Mouse (Mus musculus) c-Kit-negative CD71-positive TER-119-positive erythroid progenitor cells, embryonic 14.5 days (primary cell): ENCODE measurements around the gene Rreb1.

Experiments
- DNase-seq: peaks from one replicate; pipeline ENCODE4 v3.0.0-alpha.2; 2013; ENCODE audit warnings: low read depth, low spot score

Rreb1 gene

DNA sequence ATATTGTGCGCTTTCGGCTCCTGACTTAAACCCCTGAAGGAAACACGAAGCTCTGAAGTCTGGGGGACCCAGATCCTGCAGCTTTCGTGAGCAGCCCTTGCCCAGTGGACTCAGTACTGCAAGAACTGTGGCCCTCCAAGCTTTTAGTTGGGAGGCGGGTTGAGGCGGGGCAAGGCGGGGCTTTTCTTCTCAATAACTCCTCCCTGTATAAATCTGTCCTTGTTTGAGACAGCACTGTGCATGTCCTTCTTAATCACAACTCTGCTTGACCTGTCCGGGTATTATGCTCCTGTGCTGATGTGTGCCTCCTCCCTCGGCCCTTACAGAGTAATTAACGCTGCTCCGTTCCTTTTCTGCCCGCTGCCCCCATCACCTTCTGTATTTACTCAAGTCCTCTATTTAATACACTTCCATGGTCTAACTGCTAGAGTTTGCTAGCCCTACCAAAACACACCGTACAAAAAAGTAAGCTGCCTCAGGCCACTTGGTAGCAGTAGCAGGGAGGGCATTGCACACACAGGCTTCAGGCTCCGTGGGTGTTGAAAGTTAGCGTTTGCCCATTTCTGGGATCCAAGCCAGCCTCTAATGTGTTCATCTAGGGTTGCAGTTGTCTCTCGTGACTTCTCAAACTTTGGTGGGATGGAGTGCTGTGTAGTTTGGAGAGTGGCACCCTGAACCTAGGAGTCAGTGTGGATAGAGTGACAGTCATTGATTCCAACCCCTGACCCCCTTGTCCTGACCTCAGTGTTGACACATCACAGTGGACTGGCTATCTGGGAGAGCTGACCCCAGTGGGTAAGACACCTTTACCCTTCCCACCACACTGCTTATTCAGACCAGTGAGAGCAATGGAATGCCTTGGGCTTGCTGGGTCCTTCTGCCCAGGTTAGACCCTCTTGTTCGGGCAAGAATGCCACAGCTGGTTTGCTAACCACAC is 164.0 kb downstream of the Rreb1 start:
- no peak for DNase-seq

DNA sequence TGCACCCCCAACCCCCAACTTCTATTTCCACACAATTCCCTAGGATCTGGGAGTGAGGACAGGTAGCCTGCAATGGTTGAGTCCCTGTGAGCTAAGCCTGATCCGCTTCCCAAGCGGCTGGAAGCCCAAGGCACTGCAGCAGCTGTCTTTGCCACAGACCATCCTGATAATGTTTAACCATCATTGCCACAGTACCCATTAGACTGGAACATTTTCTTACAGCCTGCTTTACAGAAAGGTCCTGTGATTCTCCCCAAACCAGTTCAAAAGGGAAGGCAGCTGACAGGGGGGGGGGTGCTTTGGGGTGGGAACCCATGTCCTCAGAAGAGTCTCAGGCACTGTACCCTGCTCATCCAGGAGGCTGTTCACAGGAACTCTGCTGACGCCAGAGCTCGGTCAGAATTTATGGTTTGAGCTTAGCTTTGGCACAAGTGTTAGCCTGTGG is 164.7 kb downstream of the Rreb1 start:
- DNase-seq = no peak

DNA sequence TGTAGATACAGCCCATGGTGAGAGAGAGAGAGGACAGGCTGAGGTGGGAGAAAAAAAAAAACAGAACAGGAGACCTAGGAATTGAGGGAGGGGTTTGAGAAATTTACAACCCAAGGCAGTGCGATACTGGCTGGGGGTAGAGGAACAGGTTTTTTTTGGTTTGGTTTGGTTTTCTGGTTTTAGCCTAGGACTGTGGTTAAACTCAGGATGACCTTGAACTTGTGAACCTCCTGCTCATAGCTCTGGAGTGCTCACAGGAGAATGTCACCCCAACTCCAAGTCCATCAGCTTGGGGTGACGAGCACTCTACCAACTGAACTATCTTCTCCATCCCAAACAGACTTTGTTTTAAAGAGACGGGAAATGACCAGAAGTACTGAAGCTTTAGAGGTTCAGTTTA is 165.3 kb downstream of the Rreb1 start:
- no peak for DNase-seq

DNA sequence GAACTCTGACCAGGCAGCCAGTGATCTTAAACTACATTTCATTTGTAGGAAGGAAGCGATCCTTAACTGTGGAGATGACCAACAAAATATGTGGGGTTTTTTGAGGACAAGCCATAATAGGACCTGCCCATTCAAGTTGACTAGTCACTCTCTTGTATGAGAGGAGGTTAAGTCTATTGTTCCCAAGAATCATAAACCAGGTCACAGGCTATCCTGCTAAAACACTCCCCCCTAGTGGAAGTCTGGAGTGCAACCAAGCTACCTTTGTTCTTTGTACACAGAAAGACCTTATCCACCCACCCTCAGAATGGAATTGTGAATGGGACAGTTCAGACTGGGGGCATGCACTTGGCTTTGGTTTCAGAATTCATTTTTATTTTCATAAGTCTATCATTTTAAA is 166.1 kb downstream of the Rreb1 start:
- no peak for DNase-seq

DNA sequence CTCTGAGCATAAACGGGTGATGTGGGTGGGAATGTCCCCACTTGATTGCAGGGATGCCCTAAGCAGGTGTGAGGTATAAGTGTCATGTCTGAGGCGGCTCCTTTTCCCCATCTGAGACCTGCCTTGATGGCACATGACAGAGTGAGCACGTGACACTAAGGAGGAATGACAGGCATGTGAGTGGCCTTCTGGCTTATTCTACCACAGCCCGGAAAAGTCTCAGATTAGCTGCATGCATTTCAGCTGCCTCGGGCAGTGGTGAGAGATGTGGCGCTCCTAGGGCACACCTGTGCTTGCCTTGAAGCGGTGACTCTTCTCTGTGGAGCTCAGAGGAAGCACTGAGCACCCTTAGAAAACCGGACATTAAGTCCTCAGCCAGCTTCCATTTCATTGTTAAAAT is 167.2 kb downstream of the Rreb1 start:
- no peak for DNase-seq

DNA sequence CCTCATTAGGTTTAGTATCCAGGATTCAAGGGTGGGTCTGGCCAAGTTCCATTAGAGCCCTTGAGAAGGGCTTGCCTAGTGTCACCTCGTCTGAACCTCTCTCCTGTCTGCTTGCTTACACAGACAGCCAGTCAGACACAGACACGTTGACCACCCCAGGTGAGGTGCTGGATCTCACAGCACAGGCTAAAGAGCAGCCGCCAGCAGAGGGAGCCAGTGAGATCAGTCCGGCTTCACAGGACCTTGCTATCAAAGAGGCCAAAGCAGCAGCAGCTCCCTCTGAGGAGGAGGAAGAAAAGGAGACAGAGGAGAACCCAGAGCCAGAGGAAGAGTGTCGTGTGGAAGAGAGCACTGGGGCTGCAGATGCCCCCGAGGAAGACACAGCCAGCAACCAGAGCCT is 168.5 kb downstream of the Rreb1 start:
- DNase-seq = peak; percentile 53

DNA sequence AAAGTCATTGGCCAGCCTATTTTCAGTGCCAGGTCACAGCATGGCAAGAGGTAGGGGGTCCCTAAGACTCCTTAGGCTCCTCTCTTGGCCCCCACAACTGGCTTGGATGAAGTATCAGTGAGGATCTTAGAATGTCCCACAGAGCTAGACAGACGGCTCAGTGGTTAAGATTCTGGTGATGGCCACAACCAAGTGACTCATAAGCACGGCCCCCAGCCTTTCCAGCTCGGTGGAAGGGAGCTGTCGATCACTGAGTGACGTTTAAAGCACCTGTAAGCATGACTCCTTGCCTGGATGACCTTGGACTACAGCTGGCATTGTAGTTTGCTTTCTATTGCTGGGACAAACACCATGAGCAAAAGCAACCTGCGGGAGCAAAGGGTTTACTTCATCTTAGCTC is 174.8 kb downstream of the Rreb1 start:
- no peak for DNase-seq

DNA sequence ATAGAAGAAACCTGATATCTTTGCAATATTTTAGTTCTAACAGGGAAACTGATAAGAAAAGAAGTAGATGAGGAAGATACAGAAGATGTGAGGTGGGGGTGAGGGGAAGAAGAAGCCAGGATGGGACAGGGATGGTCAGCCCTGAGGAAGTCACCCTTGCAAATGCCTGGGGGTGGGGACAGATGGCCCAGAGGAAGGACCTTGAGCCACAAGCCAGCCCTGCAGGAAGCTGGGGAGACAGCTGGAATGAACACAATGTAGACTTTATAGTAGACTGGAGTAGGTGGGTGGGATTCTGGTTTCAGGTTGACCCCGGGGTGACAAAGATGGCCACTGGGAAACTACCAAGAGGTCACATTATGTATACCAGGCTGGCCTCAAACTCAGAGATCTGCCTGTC is 176.1 kb downstream of the Rreb1 start:
- no peak for DNase-seq

DNA sequence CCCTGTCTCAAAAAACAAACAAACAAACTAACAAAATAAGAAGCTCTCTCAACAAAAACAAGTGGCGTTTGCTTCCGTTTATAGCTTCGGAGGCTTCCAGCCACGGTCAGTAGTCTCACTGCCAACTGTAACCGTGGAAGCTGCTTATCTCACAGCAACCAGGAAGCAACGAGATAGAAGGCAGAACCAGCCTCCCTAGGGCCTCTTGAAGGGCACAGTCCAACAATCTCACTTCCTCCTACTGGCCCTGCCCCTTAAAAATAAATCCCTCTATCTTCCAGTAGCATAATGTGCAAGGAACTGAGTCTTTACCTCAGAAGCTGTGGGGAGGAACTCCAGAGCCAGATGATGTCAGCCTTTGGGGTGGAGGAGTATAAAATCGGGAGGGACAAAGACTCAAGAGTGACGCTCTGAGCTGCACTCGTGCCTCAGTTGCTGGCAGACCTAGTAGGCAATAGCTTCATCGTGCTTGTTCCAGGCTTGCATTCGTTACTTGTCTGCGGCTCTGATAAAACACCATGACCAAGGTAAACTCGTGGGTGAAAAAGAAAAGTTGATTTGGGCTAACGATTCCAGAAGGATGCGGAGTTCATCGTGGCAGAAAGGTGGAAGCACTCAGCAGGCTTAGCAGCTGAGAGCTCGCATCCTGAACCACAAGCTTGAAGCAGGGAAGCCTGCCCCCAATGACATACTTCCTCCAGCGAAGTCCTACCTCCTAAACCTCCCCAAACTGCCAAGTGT is 180.5 kb downstream of the Rreb1 start:
- peak; percentile 39 for DNase-seq

DNA sequence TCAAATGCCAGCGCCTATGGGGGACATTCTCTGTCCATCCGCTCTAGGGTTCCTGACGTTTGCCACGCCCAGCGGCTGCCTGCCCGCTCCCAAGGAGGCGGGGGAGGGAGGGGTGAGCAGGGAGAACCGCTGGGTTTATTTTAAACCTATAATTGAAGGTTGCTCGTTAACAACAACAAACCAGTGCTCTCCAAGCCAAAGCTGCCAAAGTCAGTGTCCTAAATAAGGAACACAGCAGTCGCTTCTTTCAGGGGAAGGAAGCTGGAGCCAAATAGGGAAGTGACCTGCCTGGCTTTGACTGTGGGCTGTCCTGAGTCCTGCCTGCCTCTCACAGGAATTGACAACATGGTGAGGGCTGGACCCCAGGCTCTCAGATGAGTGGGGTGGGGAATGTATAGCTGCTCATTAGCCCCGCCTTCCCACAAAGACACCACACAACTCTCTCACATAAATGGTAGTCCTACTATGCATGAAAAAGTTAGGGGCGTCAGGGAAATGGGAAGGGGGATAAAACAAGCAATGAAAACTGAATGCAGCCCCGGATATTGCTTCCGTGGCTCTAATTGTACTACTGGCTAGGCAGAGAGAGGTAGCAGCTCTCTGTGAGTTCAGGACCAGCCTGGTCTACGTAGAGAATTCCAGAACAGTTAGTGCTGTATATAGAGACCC is 181.2 kb downstream of the Rreb1 start:
- no peak for DNase-seq

DNA sequence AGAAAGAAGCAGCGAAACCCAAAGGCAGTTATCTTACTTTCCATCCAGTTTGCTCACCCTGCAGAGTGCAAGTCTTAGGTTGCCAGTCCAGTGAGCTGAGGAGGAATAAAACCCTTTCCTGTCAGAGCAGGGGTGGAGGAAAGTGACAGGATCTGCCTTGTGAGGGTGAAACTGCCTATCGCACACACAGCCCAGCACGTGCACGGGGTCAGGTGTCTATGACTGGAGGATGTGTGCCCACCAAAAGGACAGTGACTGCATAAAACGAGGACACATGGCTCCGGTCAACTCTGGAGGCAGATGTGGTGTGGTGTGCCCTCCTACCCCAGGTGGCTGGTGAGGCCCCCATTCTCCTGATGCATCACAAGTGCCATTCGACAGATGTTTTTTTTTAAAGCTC is 181.7 kb downstream of the Rreb1 start:
- no peak for DNase-seq

DNA sequence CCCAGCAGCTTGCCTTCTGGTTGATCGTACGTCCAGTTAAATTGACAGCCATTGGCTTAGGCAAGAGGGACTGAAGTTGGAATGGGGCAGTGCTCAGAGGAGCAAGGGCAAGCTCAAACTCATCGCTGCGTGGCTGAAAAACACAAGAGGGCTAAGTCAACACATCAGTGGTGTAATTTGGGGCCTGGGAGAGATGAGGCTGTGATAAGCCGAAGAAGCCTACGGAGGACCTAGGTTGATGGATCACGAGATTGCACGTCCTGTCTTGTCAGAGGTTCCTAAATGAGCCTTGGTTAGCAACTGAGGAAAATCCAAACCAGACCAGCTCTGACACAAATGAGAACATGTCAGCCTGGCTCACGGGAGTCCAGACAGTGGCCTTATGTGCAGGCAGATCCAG is 184.3 kb downstream of the Rreb1 start:
- DNase-seq = no peak

DNA sequence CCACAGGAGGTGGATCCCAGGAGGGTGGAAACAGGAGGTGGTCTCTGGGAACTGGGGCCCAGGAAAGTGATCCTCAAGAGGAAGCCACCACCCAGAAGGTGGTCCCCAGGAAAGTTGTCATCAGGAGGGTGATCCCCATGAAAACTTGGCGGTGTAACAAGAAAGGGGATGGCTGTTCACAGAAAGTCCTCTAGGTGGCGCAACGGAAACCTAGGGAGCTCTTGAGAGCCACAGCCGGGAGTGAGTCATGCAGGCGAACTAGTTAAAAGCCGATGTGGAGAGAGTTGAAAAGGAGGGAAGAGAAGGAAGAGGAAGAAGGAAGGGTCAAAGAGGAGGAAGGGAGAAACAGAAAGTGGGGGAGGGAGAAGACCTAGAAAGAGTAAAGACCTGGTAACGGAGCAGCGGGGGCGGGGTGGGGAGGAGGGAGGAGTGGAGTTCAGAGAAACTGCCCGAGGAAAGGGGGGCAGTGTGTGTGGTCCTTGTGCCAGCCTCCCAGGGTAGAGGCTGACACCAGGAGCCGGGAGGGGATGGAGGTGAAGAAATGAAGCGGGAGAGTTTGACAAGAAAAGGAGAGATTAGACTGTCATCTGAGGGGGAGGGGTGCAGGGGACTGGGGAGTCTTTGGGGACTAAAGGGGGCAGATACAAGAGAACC is 185.3 kb downstream of the Rreb1 start:
- DNase-seq = peak; percentile 84

DNA sequence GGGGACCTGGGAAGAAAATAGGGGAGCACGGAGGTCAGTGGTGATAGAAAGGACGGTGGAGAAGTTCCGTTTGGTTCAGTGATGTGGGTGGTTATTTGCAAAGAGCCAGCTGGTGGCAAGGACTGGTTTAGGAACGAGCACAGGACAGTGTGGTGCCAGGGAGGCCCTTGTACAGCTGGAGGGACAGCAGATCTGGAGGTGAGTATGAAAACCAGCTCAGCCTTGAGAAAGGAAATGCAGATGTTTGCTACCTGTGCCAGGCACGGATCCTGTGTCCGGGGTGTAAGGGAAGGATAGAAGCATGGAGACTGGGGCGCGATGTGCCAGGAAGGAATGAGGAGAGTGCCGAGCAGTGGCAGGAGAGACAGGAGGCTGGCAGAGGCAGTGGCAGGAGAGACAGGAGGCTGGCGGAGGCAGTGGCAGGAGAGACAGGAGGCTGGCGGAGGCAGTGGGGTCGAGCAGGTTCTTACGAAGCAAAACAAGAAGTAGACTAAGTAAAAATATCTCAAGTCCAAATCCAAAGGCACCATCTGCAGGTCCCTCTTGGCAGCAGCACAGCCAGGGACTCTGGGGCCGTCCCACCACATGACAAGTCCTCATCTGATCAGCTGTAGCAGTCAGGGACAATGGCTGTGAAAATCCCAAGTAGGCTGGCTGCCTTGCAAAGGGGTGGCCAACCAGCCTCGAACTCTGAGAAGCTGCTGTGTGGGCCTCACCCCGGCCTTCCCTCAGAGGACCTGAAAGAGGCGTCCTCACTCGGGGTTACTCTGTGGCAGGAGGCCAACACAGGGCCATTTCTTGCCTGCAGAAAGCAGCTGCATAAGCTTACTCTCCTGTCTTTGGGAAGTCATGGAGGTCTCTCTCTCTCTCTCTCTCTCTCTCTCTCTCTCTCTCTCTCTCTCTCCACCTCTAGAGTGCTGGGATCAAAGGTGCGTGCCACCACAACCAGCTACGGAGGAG is 186.2 kb downstream of the Rreb1 start:
- DNase-seq = no peak

DNA sequence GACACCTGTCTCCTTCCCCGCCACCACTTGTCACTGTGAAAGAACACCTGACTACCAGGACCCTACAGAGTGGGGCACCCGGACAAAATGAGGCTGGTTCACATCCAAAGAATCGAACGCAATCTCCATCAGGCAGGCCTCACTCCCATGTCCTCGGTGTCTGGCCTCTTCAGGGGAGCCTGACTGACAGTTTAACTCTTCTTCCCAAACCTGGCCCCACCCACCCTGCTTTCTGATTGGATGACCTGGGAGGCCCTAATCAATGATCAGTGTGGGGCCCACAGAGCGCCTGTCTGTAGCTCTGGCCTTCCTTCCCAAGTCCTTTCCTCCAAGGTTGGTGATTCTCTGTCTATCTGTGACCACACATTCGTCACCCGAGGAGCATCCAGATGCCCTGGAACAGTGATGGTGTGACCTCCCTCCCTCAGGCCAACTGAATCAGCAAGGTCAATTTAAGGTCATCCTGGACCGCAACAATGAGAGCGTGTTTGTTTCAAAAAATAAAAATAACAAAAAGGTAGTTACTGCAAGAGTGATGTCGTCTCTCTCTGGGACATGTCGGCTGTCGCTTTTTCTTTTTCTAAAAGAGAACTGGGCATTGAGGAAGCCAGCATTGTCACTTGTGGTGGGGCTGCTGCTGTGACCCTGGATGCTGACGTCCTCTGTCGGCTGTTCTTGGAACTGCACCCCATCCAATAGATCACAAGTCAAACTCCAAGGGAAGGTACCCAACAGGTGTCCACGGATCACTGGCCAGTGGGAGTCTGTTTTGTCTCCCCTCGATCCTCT is 187.1 kb downstream of the Rreb1 start:
- DNase-seq = peak; percentile 82

DNA sequence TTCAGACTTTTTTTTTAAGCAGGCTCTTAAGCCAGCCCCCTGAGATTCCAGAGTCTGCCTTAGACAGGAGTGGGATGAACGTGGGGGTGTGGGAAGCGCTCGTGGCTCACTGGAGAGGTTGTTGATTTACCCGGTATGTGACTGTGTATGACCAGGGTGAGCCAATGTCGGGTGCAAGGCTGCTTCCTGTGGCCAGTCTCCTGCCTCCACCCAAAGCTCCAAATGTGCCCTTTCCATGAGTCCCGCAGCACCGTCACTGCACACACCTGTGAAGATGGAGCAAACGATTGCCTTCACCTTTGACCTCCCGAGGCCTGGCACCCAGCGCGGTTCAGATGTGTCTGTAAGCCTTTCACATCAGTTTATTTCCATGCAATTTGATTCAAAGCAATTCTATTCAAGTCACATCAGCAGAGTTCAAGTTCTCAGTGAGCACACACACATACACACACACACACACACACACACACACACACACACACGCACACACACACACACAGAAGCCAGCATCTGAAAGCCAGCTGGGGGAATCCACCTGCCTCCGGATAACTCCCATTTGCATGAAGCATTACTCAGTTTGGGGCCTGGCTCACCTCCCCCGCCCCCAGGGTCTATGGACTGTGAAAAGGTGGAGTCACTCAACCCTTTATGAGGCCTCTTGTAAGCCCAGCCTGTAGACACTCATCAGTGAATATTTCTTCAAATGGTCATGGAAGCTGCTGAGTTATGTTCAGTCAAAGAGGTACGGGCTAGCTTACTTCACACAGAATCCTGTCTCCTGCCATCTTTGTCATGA is 188.3 kb downstream of the Rreb1 start:
- no peak for DNase-seq

DNA sequence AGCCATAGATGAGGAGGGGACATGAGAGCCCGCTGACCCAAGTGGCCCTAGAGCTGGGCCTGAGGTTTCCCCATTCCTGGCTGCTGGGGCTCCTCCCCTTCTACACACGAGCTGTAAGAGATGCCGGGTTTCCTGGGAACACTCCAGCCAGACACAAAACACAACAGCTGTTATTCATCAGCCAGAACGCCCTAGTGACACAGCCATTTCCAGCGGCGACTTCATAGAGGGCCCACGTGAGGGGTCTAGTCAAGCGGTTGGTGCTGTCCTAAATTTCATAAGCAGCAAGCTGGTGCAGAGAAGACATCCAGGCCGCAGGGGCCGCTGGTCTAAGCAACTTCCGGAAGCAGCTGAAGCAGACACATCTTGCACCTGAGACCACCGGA is 188.8 kb downstream of the Rreb1 start:
- DNase-seq = no peak

DNA sequence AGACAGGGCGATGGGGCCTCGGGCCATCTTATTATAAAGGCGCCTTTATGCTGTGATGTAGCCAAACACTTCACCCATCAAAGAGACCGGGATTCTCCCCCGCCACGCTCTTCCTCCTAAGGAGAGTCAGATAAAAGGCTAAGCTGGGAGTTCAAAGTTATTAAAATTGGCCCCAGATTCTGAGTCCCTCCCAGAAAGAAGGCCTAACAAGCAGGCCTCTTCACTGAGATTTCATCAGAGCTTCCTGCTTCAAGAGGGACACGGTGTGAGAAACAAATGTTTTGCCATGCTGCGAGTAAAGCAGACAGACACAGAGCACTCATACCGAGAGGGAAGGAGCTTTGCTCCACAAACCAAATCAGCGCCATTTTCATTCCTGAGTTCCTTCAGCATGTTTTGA is 189.4 kb downstream of the Rreb1 start:
- no peak for DNase-seq

DNA sequence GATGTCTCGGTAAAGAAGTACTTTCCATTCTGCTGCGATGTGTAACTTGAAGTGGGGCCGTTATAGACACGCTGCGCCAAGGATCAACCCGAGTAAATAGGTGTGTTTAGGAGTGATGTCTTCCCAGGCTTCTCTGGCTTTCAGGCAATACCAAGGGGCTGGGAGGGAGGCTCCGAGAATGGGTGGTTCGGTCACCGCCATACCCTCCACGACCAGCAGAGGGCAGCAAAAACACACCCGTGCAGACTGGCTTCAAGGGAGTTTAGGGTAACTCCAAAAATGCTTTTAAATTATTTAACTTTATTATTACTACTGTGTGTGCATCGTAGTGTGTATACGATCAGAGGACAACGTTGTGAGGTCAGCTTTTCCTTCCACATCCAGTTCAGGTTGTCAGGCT is 191.1 kb downstream of the Rreb1 start:
- peak; percentile 55 for DNase-seq
